Mouse (Mus musculus): ENCODE measurements around the gene Cybb.
"Not testable (repeated sequence)": the region's sequence is repeated elsewhere in the genome, so short reads cannot be mapped to it uniquely, and the experiment has no call there.

GRCm38 (mm10) chrX:9517531-9517930, 30.0 kb upstream of the Cybb start:
- TF ChIP-seq CTCF (conservative IDR thresholded peaks at IDR 0.05; ENCODE audit: low read length); NANOG (IDR thresholded peaks at IDR 0.05; ENCODE audit: borderline replicate concordance, low read length): not testable (repeated sequence)

Measured in E14TG2a.4 (cell line).